Mouse (Mus musculus): ENCODE measurements around the gene Olfr653.

DNA sequence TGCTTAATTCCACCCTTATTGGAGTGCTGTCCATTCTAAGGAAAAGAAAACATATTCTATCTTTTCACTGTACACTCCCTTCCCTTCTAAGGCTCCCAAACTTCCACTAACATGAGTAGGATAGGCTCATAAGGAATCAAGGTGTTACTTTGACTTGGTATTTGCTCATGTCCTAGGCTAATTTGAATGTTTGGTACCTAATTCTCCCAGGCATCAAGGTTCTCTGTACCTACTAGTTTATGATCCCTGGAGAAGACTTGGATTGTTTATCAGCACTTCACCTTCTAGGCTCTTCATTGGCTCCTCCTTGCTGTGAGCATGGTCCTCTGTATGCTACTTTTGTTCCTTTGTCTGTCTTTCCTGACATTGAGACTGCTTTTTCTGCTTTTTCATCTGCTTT lies 16.5 kb upstream of the Olfr653 start, which contains the start of gene Olfr652:
- TF ChIP-seq CTCF (IDR thresholded peaks at IDR 0.05; ENCODE audit: low read depth, low read length) = no peak
- TF ChIP-seq POLR2A (IDR thresholded peaks at IDR 0.05; ENCODE audit: borderline replicate concordance, low read depth, low read length) = no peak
